Mouse (Mus musculus): Measurements from ENCODE around the gene Rtn1. TPM values are rescaled to one million over a fixed set of nuclear protein-coding genes. Genes with fewer than 3 reads are reported as not detected.

Rtn1 gene
- total and polyA plus RNA-seq, 2 experiments from 2014 or later, result 1,894 to 3,445 TPM

GRCm38 (mm10) chr12:72227731-72228130, 181.1 kb downstream of the Rtn1 start:
- ATAC-seq (no peak), DNase-seq (ENCODE audit: low spot score) (no peak)
- H3K4me3 ChIP-seq (ENCODE audit: low read length), result no peak overlapping the region
- no peak overlapping the region for H3K4me2 ChIP-seq (ENCODE audit: low read depth, low read length)
- H3K36me3 ChIP-seq (ENCODE audit: insufficient read depth, low read length), result peaks cover 11% of the 10 kb centered on the region; the same call in 1 of the 2 replicates
- H3K9ac ChIP-seq (replicated peaks; ENCODE audit: low read length), result no peak overlapping the region
- TF ChIP-seq CTCF (IDR thresholded peaks at IDR 0.05; ENCODE audit: low read depth), result no peak
- H3K27me3 ChIP-seq (ENCODE audit: insufficient read depth, low read length), result no peaks in the 10 kb centered on the region
- WGBS, result 77% methylated on average over 6 of the region's 6 CpGs
- H3K4me1 ChIP-seq (ENCODE audit: insufficient read depth, low read length), result peaks cover 20% of the 10 kb centered on the region
- no peaks in the 10 kb centered on the region for H3K9me3 ChIP-seq (ENCODE audit: low read length)
- no peak overlapping the region for H3K27ac ChIP-seq

- no peak for TF ChIP-seq CTCF (IDR thresholded peaks at IDR 0.05; ENCODE audit: low read depth)
- Histone ChIP-seq H3K9ac (replicated peaks; ENCODE audit: low read length) (no peak overlapping the region), H3K36me3 (ENCODE audit: insufficient read depth, low read length) (peaks cover 22% of the 10 kb centered on the region), H3K27ac (no peak overlapping the region), H3K4me2 (ENCODE audit: low read depth, low read length) (no peak overlapping the region), H3K9me3 (ENCODE audit: low read length) (no peaks in the 10 kb centered on the region), H3K27me3 (ENCODE audit: insufficient read depth, low read length) (no peaks in the 10 kb centered on the region), H3K4me3 (ENCODE audit: low read length) (no peak overlapping the region), H3K4me1 (ENCODE audit: insufficient read depth, low read length) (peaks cover 10% of the 10 kb centered on the region)
- WGBS, result 77% methylated on average over 3 of the region's 3 CpGs
- no peak for ATAC-seq
- no peak for DNase-seq (ENCODE audit: low spot score)
These were observed 183.5 kb downstream of the Rtn1 start for GRCm38 (mm10) chr12:72225371-72225770.

DNA sequence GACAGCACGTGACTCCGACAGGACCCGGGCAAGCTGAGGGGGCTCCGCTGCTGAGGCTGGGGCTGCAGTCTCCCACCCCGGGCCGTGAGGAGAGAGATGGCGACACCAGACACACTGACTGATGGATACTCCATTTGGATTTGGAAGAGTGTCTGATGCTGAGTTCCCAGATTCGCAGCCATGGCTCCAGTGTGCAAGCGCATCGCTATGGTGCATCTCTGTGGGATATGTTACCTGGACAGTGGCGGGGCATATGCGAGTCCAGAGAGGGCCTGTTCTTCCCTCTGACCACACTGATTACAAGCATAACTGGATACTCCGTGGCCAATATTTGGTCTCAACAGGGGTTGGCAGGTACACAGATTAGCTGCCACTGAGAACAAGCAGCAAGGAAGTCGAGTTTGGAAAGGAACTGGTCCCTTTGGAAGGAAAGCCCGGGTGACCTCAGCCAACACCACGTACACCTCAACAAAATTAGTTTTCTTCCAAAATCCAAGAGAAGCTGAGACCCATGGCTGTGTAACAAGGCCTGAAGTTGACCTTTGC, 185.2 kb downstream of the Rtn1 start:
- Histone ChIP-seq H3K4me2 (ENCODE audit: low read depth, low read length) (no peak overlapping the region), H3K36me3 (ENCODE audit: insufficient read depth, low read length) (peaks cover 31% of the 10 kb centered on the region), H3K4me3 (ENCODE audit: low read length) (no peak overlapping the region), H3K9me3 (ENCODE audit: low read length) (no peaks in the 10 kb centered on the region), H3K27ac (no peak overlapping the region), H3K9ac (replicated peaks; ENCODE audit: low read length) (no peak overlapping the region), H3K4me1 (ENCODE audit: insufficient read depth, low read length) (peaks cover 5% of the 10 kb centered on the region; the same call in 1 of the 2 replicates), H3K27me3 (ENCODE audit: insufficient read depth, low read length) (no peaks in the 10 kb centered on the region)
- ATAC-seq (no peak), DNase-seq (ENCODE audit: low spot score) (no peak)
- TF ChIP-seq CTCF (IDR thresholded peaks at IDR 0.05; ENCODE audit: low read depth), result no peak
- 87% methylated on average over 16 of the region's 16 CpGs for WGBS

- no peaks in the 10 kb centered on the region for H3K4me1 ChIP-seq (ENCODE audit: insufficient read depth, low read length)
- 61% methylated on average over 5 of the region's 5 CpGs for WGBS
- ATAC-seq, result no peak
- no peaks in the 10 kb centered on the region for H3K9me3 ChIP-seq (ENCODE audit: low read length)
- no peak overlapping the region for H3K4me3 ChIP-seq (ENCODE audit: low read length)
- DNase-seq (ENCODE audit: low spot score), result no peak
- H3K27me3 ChIP-seq (ENCODE audit: insufficient read depth, low read length), result no peaks in the 10 kb centered on the region
- H3K9ac ChIP-seq (replicated peaks; ENCODE audit: low read length), result no peak overlapping the region
- peaks cover 70% of the 10 kb centered on the region for H3K36me3 ChIP-seq (ENCODE audit: insufficient read depth, low read length)
- no peak overlapping the region for H3K4me2 ChIP-seq (ENCODE audit: low read depth, low read length)
- no peak for TF ChIP-seq CTCF (IDR thresholded peaks at IDR 0.05; ENCODE audit: low read depth)
- no peak overlapping the region for H3K27ac ChIP-seq
These were observed 195.3 kb downstream of the Rtn1 start for GRCm38 (mm10) chr12:72213554-72213953.

DNA sequence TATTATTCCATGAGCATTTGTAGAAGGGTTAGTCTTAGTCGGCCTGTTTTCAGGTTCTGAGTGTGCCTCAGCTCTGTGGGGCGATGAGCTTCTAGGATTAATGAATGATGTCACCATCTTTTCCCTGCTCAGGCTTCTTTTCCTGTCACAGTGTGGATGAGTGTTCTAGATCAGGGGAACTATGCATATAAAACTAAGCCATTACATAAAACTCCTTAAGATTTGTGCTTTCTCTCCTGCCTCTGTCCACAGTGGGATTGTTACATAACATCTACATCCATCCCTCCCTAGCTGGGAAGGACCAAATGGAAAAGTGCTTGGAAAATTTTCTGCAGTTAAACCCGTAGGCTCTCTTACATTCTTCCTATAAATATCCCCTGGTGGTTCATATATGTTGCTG, 208.0 kb downstream of the Rtn1 start:
- Histone ChIP-seq H3K27me3 (ENCODE audit: insufficient read depth, low read length) (no peaks in the 10 kb centered on the region), H3K9me3 (ENCODE audit: low read length) (no peaks in the 10 kb centered on the region), H3K4me1 (ENCODE audit: insufficient read depth, low read length) (0 out of 2 replicates have a peak, but pooled peaks cover 2% of the 10 kb centered on the region), H3K27ac (no peak overlapping the region), H3K36me3 (ENCODE audit: insufficient read depth, low read length) (no peaks in the 10 kb centered on the region), H3K9ac (replicated peaks; ENCODE audit: low read length) (no peak overlapping the region), H3K4me3 (ENCODE audit: low read length) (no peak overlapping the region), H3K4me2 (ENCODE audit: low read depth, low read length) (no peak overlapping the region)
- no peak for TF ChIP-seq CTCF (IDR thresholded peaks at IDR 0.05; ENCODE audit: low read depth)
- ATAC-seq (no peak), DNase-seq (ENCODE audit: low spot score) (no peak)
- 88% methylated on average over 3 of the region's 3 CpGs for WGBS

DNA sequence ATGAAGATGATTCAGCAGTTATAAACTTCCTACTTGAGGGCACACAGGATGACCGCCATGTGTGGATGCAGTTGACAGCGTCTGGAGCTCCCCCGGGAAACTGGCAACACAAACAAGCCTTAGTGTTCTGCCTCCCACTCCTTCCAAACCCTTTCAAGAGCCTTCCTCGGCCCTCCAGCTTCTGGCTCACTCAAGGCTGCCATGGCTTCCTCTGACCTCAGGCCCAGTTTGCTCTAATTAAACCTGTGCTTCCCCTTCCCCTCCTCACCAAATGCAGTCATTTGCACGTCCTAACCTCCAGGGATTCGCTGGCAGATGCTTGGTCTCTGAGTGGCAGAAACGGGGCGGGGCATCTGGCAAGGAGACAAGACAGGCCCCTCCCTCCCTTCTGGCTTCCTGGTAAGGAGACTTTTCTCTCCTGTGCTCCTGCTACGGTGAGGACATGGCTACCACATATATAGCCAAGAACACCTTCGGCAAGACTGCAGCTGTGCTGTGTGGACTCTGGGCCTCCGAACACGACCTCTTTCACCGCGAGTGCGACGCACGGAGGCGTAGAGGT, 210.8 kb downstream of the Rtn1 start:
- Histone ChIP-seq H3K4me1 (ENCODE audit: insufficient read depth, low read length) (0 out of 2 replicates have a peak, but pooled peaks cover 2% of the 10 kb centered on the region), H3K9ac (replicated peaks; ENCODE audit: low read length) (no peak overlapping the region), H3K4me2 (ENCODE audit: low read depth, low read length) (no peak overlapping the region; the same call in 1 of the 2 replicates), H3K9me3 (ENCODE audit: low read length) (no peaks in the 10 kb centered on the region), H3K27me3 (ENCODE audit: insufficient read depth, low read length) (no peaks in the 10 kb centered on the region), H3K27ac (no peak overlapping the region), H3K4me3 (ENCODE audit: low read length) (no peak overlapping the region), H3K36me3 (ENCODE audit: insufficient read depth, low read length) (no peaks in the 10 kb centered on the region)
- peak; percentile 74 for ATAC-seq
- TF ChIP-seq CTCF (IDR thresholded peaks at IDR 0.05; ENCODE audit: low read depth), result no peak
- peak; percentile 68 for DNase-seq (ENCODE audit: low spot score)
- 46% methylated on average over 18 of the region's 18 CpGs for WGBS

DNA sequence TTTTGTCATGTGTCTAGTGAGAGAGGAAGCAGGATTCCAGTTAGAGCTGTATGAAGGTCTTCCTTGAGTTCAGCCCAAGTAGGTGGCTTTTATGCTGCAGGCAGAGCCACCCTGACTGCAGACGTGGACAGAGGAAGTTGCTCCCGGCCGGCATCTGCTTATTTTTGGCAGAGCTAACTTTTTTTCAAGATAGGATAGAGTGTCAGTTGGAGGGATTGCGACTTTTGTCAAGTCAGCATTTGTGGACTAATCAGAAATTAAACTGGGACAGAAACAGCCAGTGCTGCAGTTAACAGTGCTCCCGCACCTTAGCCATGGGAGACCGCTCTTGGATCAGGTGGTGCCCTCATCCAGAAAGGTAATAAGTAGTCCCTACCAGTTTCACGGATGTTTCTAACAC, 211.4 kb downstream of the Rtn1 start:
- 0 out of 2 replicates have a peak, but pooled peaks have one; percentile 15 for ATAC-seq
- WGBS, result 61% methylated on average over 7 of the region's 7 CpGs
- Histone ChIP-seq H3K36me3 (ENCODE audit: insufficient read depth, low read length) (no peaks in the 10 kb centered on the region), H3K27me3 (ENCODE audit: insufficient read depth, low read length) (no peaks in the 10 kb centered on the region), H3K4me3 (ENCODE audit: low read length) (no peak overlapping the region), H3K9ac (replicated peaks; ENCODE audit: low read length) (no peak overlapping the region), H3K27ac (no peak overlapping the region), H3K4me2 (ENCODE audit: low read depth, low read length) (no peak overlapping the region), H3K4me1 (ENCODE audit: insufficient read depth, low read length) (0 out of 2 replicates have a peak, but pooled peaks cover 2% of the 10 kb centered on the region), H3K9me3 (ENCODE audit: low read length) (no peaks in the 10 kb centered on the region)
- no peak for DNase-seq (ENCODE audit: low spot score)
- no peak for TF ChIP-seq CTCF (IDR thresholded peaks at IDR 0.05; ENCODE audit: low read depth)
